Mouse (Mus musculus) urinary bladder, postnatal 14 days (tissue): Measurements from ENCODE around the gene Tjp2.
A peak's percentile ranks its signal among the peaks of the same experiment; 100 is the strongest.

Source experiments
- DNase-seq: peaks from one replicate; pipeline ENCODE4 v3.0.0; 2021; ENCODE audit warnings: low spot score

The Tjp2 gene

GRCm38 (mm10) chr19:24221455-24221854 is 3.4 kb downstream of the Tjp2 start:
- no peak for DNase-seq

- DNase-seq = no peak
Measured at GRCm38 (mm10) chr19:24220795-24221445, 3.9 kb downstream of the Tjp2 start.

GRCm38 (mm10) chr19:24219011-24219410 is 5.8 kb downstream of the Tjp2 start:
- DNase-seq = no peak

- DNase-seq = no peak
Measured at GRCm38 (mm10) chr19:24218291-24218690, 6.5 kb downstream of the Tjp2 start.

GRCm38 (mm10) chr19:24217851-24218250 is 7.0 kb downstream of the Tjp2 start:
- no peak for DNase-seq

GRCm38 (mm10) chr19:24216771-24217170 is 8.1 kb downstream of the Tjp2 start:
- DNase-seq = no peak

- DNase-seq = no peak
Measured at GRCm38 (mm10) chr19:24214939-24215338, 9.9 kb downstream of the Tjp2 start.

GRCm38 (mm10) chr19:24213299-24213698 is 11.5 kb downstream of the Tjp2 start:
- no peak for DNase-seq

- no peak for DNase-seq
Measured at GRCm38 (mm10) chr19:24212552-24213249, 12.1 kb downstream of the Tjp2 start.

- DNase-seq = no peak
Measured at GRCm38 (mm10) chr19:24211168-24211567, 13.7 kb downstream of the Tjp2 start.

- no peak for DNase-seq
Measured at GRCm38 (mm10) chr19:24209516-24209915, 15.3 kb downstream of the Tjp2 start.

- no peak for DNase-seq
Measured at GRCm38 (mm10) chr19:24207967-24208366, 16.9 kb downstream of the Tjp2 start.

GRCm38 (mm10) chr19:24205001-24205400 is 19.8 kb downstream of the Tjp2 start:
- no peak for DNase-seq

GRCm38 (mm10) chr19:24201848-24202247 is 23.0 kb downstream of the Tjp2 start:
- no peak for DNase-seq

- DNase-seq = no peak
Measured at GRCm38 (mm10) chr19:24200566-24200965, 24.3 kb downstream of the Tjp2 start.

- no peak for DNase-seq
Measured at GRCm38 (mm10) chr19:24198676-24199303, 26.0 kb downstream of the Tjp2 start.

GRCm38 (mm10) chr19:24197338-24197737 is 27.5 kb downstream of the Tjp2 start:
- DNase-seq = no peak

GRCm38 (mm10) chr19:24195224-24195623 is 29.6 kb downstream of the Tjp2 start:
- no peak for DNase-seq

- DNase-seq = no peak
Measured at GRCm38 (mm10) chr19:24194216-24194615, 30.6 kb downstream of the Tjp2 start.

GRCm38 (mm10) chr19:24192946-24193345 is 31.9 kb downstream of the Tjp2 start:
- DNase-seq = no peak

- no peak for DNase-seq
Measured at GRCm38 (mm10) chr19:24187791-24188190, 37.0 kb downstream of the Tjp2 start.

GRCm38 (mm10) chr19:24187358-24187757 is 37.5 kb downstream of the Tjp2 start:
- DNase-seq = peak; percentile 38

GRCm38 (mm10) chr19:24183680-24184235 is 41.1 kb downstream of the Tjp2 start:
- no peak for DNase-seq
